Mouse (Mus musculus) small intestine, adult 2 months (tissue): ENCODE data around the gene Aprt.

ENCODE experiments used
- CTCF ChIP-seq: fragments of 200-500 bp; IDR thresholded peaks from 2 replicates; pipeline ENCODE4 v1.5.1; 2012; ENCODE audit warnings: low read depth, mild to moderate bottlenecking, control low read depth, inconsistent platforms, low read length, moderate library complexity, mixed read lengths; ENCODE audit not compliant: insufficient replicate concordance, insufficient read length; ENCODE audit errors: extremely low read depth
- POLR2A ChIP-seq: fragments of 200-500 bp; IDR thresholded peaks from 2 replicates; pipeline ENCODE4 v1.6.1; 2012; ENCODE audit warnings: low read depth, mild to moderate bottlenecking, control low read depth, inconsistent platforms, low read length, moderate library complexity

DNA sequence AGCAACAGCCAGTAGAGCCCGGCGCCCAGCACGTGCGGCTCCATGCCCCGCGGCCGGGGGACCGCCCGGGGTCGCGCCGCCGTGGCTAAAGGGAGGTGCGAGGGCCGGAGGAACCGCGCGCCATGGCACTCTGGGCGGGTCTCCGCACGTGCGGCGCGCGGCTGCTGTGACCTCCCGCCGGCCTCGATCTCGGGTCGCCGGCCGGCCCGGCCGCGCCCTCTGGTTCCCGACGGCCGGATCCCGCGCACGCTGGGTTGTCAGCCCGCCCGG is 25.8 kb downstream of the Aprt start:
- no peak for TF ChIP-seq CTCF
- TF ChIP-seq POLR2A: no peak
